Mouse (Mus musculus) kidney, postnatal 14 days (tissue): ENCODE measurements around the gene Sim1.

Experiments used
- DNase-seq: peaks from one replicate; pipeline ENCODE4 v3.0.0; 2022; ENCODE audit warnings: mixed read lengths

The Sim1 gene

DNA sequence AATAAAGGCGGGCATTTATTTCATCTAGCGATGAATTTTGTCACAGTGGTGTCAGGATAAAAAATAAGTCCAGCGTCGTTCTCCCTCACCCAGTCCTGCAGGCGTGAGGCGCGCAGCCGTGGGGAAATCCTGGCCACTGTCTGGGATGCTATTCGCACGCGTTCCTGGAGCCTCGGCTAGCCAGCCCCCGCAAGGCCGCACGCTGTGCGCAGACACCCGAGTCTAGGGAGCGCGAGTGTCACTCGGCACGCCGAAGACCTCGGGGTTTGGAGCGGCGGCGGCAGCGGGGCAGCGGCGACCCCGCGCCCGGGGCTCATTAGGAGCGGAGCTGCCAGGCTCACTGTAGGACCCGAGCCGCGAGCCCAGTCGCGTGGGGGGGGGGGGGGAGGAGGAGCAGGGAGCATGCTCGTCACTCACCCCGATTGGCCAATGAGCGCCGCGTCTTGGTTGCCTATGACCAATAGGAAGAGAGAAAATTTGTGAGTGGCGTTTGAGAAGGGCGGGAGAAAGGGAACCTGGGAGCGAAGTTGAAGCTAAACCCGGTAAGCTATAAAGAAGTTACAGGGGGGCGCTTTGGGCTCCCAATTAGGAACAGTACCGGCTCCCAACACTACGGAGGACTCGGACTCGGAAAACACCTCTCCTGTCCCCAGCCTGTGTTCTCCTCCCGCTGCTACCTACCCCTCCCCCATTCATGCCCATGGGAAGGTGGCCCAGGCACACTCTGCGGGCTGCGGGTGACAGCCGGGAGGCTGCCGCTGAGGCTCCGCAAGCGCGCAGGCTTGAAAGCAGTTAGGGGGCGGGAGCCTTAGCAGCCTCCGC lies at the start of gene Sim1:
Gene Sim1, plus strand, starts transcription at position 585 of the 822 bp plus-strand sequence.
- DNase-seq: peak; percentile 91

DNA sequence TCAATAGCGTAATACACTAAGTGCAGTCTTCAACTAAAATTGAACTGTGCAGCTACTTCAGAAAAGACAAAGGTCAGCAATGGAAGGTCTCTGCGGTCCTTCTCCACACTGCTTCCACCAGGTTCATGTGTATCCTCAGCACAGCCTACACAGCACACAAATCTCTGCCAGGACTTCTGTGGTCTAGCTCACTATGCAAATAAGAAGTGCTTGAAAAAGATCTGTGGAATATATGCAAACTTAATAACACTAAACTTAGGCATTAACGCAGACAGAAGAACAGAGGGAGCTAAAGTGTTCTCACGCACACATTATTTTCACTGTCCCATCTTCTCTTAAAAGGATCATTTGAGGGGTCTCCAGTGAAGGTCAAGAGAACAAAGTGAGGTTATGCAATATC lies 26.4 kb upstream of the Sim1 start:
- DNase-seq: peak; percentile 24

DNA sequence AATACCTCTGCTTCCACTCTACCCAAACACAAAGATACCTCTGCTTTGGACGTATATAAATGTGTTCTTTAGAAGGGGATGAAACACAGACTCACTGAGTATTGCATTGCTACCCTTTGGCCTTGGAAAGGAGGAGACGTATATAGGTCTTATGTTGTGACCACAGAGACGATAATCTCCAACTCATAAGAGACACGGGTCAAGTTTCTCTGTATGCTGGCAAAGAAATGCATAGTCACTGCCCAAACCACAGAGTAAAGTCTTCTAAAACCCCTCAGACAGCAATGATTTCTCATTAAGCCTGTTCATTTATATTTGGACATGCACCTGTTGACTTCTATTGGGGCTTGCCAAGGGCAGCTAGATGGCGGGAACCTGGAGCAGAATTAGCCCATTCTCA lies 17.6 kb upstream of the Sim1 start:
- no peak for DNase-seq

DNA sequence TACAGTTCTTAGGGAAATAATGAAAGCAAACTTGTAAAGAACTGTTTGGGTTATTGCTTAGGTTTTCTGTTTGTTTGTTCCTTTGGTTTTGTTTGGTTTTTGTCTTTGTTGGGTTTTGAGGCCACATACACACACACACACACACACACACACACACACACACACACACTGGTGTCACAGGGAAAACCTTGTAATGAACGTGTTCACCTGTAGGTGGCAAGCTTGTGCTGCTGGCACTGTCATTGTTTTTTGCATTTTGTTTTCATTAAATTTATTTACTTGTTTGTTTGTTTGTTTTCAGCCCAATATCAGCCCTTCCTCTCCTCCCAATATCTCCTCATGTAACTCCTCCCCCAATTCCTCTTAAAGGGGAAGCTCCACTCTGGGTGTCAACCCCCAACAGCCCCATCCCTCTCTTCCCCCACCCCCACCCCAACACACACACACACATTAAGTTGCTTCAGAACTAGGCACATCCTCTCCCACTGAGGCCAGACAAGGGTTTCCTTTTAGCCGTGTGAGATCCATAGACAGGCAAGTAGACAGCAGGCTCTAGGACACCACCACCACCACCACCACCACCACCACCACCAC lies 13.0 kb upstream of the Sim1 start:
- peak; percentile 41 for DNase-seq

DNA sequence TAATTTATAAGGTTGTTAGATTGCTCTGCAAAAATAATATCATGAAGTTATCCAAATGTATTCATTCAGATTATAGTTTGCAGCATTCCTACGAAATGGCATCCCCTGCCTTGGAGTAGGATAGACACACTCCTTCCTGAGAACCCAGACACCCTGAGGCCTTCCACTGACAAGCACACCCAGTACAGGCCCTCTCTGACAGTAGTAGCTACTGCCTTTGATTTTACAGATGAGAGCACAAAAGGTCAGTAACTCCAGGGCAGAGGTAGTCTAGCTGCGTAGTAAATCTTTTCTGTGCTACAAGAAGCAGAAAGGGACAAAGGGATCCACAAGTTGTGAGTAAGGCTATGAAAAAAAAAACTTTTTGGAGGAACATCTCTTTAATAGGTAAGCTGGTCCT lies 12.2 kb upstream of the Sim1 start:
- DNase-seq: no peak

DNA sequence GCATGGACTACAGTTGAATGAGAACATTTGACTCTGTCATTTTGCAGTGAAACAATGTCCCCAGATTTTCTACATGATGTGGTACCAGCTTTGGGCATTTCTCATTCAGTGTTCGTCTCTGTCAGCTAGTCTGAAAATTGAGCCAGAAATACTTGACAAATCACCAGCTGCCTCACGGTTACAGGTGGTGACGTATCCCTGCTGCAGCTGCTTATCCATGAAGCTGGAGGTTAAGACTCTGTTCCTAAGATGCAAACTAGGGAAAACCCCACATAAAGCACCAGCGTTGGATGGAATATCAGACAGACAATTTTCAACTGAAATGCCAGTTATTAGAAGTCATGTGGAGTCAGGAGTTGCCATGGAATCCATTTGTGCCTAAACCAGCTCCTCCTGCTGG lies 8.2 kb upstream of the Sim1 start:
- no peak for DNase-seq

DNA sequence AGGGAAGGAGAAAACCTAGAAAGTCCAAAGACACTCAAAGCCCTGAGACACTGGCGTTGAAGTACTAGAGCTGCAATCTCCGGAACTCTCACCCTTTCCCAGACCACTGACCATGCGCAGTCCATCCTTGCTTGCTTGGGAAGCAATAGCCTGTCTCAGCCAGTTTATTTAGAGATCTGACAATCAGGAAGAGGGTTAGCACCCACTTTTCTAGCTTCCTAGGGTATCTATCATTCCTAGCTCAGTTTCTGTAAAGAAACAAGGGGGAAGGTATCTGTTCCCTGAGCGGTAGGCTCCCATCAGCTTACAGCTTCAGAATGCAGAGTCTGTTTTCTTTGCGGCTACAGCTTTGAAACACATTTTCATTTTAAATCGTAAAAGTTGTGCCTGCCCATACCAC lies 3.9 kb upstream of the Sim1 start:
- no peak for DNase-seq

DNA sequence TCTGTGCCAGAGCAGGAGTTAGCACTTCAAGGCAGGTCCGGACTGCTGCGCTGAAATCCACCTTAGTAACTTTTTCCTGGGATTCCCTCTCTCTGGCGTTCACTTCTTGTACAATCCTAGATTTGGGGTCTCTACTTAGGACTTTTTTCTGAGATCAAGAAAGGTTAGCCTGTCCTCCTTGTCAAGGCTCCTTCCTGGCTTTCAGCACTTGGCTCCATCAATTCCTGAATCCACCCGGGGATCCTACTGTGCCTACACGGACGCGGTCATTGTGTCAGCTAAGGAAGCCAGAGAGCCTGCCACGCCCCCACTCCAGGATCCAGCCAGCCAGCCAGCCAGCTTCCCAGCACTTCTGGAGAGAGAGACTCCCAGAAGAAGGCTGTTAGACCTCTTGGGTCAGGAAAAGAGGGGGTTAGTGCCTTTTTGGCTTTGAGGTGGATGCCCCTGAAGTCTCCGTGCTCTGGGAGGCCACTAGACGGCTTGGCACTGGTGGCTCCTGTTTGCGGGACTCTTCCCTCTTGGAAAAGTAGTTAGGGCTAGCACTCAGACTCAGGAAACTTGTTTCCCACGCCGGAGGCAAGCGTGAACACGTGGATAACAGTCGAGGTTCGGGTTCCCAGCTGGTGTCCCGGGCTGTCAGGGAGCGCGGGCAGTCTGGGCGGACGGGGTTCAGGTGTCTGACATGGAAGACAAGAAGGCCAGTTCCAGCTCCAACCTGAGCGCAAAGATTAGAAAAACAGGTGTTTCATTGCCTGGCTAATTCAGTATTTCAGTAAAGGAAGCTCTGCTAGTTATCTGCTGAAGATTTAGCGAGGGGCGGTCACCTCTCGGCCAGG lies 2.5 kb upstream of the Sim1 start:
- peak; percentile 45 for DNase-seq

DNA sequence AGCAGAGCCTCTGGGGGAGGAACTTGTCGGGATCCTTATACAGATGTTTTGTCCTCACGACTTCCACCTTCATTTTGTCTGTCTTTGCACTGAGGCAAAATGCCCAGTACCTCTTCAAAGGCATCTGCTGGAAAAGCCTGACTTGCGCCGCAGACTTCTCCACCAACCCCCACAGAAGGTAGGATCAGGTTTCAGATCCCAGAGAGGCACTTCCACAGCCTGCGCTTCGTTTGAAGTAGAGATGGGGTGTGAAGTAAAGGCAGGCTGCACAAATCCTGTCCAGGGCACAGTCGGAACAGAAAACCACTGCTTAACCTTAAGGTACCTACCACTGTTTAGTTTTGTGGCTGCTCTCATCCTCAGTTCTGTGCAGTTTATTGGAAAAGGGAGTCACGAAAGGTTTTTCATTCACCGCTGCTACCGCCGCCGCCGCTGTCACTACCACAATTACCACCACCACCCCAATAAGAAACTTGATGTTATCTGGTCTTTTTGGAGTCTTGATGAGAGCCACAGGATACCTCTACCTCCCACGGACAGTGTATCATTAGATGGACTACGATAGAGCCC lies 1.7 kb upstream of the Sim1 start:
- peak; percentile 42 for DNase-seq

DNA sequence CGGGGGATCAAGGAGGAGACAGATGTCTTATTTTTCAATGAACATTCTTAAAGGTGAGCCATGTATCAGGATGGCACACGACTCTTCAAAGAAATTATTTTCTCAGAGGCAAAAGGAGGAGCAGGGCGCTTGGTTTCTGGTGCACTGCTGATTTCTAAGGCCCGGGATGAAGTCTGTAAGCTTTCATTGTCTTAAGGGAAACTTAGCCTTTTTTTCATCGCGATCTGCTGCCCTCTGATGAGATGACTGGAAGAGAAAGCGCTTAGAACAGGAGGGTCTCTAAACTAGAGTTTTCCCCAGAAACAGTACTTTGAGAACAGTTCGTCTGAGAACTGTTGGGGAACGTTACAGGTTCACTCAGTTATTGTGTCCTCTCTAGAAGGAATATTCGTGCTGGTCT lies 1.0 kb upstream of the Sim1 start:
- DNase-seq: no peak

DNA sequence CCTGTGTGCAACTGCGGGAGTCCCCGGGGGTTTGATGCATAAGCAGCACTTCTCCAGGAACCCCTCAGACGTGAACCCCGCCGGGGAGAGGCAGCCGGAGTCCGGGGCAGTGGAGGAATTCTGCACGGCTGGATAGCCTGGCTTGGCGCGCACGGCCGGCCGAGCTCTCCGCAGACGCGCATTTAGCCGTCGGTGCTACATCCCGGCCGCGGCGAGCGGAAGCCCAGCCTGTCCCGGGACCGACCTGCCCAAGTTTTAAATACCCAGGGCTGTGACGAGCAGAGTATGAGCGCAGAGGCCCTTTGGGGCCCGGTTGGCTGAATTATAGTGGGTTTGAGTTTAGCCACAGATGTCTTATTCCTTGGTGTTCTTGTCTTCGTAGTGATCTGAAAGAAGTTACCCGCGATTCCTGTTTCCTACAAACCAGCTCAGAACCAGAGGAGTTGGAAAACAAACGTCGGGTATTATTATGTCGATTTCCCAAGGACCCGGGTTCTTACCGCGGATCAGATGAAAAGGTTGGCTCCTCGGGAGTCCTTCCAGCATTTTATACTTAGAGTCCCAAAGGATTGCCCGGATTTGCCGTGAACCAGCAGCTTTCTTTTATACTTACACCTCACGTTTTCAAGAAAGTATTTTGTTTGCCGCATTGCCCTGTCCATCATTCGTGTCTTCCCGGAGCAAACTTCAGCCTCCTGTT lies 687 bp downstream of the Sim1 start:
- DNase-seq: peak; percentile 38

DNA sequence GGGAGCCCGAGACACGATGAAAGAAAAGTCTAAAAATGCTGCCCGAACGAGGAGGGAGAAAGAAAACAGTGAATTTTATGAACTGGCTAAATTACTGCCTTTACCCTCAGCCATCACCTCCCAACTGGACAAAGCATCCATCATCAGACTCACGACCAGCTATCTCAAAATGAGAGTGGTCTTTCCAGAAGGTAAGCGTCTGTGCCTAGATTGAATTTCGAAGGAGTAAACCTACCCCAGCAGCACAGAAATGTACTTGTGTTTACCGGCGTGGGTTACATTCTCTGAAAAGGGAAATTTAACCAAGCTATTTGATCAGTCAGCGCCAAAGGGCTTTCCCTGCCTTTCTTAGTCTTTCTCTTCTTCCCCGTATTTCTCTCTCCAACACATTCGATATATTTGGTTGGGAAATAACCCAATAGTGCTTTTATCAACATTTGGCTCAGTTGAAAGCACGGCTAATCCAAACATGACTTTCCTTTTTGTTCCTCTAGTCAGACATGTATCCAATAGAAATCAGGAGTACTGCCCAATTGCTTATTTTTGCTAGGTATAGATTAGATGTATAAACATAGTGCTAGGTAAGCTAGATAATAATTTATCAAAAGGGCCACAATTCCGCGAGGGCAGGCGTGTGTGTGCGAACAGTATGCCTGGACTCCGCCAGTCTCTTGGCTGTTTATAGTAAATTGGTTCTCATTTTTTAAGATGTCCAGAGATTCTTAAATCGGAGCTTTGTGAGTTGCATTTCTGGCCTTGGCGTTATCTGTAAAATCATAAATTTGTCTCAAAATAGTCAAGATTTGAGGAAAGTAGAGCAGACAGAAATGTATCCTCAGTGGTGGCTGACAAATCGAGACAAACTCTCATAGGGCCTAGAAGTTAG lies 1.6 kb downstream of the Sim1 start:
- peak; percentile 20 for DNase-seq

DNA sequence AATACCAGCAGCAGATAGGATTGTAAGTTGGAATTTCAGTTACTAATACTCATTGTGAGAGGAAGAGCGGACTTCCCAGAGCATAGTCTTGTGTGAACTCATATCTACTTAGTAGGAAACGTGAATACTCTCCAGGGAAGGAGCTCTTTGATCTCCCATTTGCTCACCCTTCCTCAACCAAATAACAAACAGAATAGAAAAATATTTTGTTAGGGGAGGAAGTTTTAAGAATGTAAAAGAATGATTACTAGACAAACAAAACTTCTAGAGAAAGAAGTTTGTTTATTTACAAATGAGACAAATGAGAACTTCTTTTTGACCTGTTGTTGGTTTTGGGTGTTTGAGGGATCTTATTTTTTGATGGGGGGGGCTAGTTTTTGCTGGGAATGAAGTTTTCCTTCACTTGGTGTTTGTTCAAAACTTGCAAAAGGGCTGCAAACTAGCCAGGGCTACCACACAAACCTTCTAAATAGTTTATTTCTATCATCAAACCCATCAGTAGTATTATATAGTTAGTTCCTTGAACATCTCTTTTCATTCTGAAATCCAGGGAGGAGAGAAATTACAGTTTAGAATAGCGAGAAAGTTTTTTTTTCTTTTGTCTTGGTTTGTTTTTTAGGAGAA lies 2.3 kb downstream of the Sim1 start:
- DNase-seq: no peak

DNA sequence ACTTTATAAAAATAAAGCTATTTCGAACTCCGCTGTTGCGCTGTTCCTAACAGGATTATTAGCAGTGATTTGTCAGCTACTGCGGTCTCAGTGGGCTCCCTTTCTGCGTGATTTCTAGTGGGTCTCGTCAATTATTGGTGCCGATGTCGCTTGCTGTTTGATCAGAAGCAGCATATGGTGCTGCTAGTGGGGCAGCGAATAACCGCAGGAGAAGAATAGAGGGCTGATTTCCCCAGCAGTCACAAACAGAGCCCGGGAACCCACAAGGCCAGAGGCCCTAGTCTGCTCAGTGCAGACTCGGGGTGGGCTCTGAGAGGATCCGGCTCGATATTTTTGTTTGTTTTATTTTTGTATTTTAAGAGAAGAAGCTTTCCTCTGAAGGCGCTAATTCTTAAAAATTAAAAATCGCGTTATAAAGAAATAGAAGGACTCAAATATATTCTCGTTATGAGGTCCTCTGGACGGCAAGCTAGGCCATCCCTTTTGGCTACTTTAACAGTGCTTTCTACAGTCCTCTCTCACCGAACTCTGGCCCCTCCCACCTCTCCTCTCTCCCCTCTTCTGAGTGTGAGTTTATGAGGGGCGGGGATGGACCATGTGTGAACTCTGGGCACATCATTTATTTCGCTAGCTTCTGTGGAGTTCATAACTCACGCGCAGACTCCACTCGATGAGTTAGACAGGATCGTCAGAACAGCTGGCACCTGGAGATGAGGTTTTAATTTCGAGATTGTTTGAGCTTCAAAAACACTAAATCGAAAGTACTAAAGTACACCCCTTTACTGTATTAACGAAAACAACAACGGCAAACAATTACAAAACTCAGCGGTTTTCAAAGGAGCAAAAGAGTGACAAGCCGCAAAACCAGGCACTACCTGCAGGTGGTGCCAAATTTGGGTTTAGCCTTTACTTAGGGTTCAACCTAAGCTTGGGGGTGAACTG lies 3.2 kb downstream of the Sim1 start:
- peak; percentile 64 for DNase-seq

DNA sequence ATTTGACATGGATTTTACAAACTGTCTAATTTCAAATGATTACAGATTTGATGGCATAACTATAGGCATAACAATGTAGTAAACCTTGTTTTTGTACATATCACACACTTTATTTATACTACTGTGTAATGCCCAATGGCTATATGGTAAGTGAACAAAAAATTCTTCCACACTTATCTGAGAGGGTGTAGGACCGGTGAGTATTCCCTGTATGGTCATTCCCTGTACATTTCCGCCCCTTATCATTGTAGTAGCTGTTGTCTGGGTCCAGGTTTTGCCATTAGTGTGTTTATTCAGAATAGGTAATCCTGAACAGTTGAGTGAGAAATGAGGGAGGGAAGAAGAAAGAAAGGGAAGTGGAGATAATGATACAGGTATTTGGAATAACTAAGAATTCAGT lies 4.1 kb downstream of the Sim1 start:
- no peak for DNase-seq

DNA sequence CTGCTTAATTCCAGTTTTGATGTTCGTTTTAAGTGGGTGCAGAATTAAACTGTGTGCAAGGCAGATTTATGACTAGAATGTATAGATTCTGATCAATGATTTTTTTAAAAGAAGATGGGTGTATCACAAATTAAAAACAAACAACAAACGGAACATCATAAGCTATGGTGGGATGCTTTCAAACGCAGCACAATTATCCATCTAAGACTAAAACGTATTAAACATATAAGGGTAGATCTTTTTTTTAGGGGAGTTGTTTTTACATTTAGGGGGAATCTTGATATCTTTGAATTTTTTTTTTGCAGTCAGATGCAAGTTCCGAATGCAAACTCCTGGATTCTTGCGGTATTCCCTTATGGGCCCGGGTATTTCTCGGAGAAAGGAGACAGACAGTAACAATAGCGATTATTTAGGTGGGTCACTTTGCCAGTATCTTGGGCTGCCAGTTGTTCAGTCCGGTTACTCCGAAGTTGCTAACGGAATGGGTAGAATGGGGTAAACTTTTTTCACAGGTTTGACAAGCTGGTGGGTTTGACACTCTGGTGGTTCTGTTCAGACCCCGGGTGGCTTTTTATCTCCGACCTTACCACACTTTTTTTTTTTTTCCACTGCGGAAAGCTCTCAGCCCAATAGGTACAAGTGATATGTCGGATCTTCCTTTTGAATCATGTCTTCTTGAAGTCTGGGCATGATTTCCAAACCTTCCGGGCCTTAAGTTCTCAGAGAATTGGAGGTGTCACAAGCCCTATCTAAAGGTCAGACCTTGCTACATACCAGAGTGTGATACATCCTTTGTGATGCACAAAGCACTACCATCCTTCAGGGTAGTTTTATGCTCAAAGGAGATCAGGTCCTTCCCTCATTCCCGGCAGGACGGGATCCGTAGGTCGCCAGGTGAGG lies 5.5 kb downstream of the Sim1 start:
- DNase-seq: no peak

DNA sequence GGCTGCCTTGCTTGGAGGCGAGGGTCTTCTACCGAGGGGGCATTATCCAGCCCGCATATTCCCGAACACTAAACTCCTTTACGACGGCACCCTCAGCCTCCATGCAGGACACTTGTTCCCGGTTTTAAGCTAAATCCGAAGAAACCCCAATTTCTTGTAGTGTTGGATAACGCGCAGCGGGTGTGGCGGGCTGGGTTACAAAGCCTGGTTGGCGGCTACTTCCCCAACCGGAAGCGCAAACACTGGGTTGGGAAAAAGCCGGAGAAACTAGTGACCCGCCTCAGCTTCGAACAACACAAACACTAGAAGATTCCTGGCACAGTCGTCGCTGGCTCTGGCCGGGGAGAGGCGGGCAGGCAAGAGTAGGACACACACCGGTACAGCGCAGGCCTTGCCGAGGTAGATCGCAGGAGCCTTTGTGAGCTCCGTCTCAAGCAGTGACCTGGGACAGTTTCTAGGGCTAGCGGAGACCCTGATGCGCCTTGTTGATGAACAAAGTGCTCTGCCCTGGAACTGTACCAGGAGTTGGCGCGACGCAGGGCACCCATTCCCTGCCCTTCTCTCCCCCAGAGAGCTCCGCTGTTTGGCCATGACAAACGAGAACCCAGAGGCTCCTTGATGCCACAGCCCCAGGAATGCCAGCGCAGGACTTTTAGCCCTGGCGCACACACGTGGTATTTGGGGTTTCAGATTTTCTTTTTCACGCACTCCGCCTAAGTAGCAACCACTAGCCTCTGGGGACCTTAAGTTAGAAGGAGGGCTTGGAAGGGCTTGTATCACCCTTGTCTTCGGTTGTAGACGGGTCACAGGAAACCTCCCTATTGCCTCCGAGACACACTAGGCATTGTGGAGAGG lies 6.4 kb downstream of the Sim1 start:
- DNase-seq: peak; percentile 46
